Mouse (Mus musculus) limb, embryonic 10.5 days (tissue): ENCODE measurements around the gene Hist1h2bg. TPM values are rescaled to one million over a fixed set of nuclear protein-coding genes. Genes with fewer than 3 reads are reported as not detected.
"Not testable (repeated sequence)": the region's sequence is repeated elsewhere in the genome, so short reads cannot be mapped to it uniquely, and the experiment has no call there.

ENCODE experiments used
- DNase-seq: peaks from one replicate; pipeline ENCODE4 v3.0.0-alpha.2; 2017; ENCODE audit warnings: low spot score
- H3K27ac ChIP-seq: fragments of 300-500 bp; sonication (generic); 2 replicates; pipeline ENCODE4 v1.5.1; 2016; ENCODE audit warnings: mild to moderate bottlenecking
- H3K27me3 ChIP-seq: fragments of 300-500 bp; sonication (generic); 2 replicates; pipeline ENCODE4 v1.6.1; 2016; ENCODE audit warnings: low read depth, mild to moderate bottlenecking; ENCODE audit not compliant: poor library complexity, severe bottlenecking
- H3K36me3 ChIP-seq: fragments of 300-500 bp; sonication (generic); 2 replicates; pipeline ENCODE4 v1.6.1; 2016; ENCODE audit warnings: mild to moderate bottlenecking, moderate library complexity
- H3K4me1 ChIP-seq: fragments of 300-500 bp; sonication (generic); 2 replicates; pipeline ENCODE4 v1.6.1; 2016
- H3K4me3 ChIP-seq: fragments of 300-500 bp; sonication (generic); 2 replicates; pipeline ENCODE4 v1.5.1; 2016; ENCODE audit warnings: mild to moderate bottlenecking, moderate library complexity
- H3K9me3 ChIP-seq: fragments of 300-500 bp; sonication (generic); replicated peaks from 2 replicates; pipeline ENCODE4 v1.6.1; 2016; ENCODE audit warnings: mild to moderate bottlenecking
- WGBS: fragments of 180-500 bp; shearing (Covaris S2); methylation state at CpG from one replicate; pipeline ENCODE4 v1.1.7; 2016; 5-methylcytosine and 5-hydroxymethylcytosine counted together
- polyA plus RNA-seq: library from polyadenylated mRNA; unstranded; fragments of >200 nt; fragmentation: Nextera tagmentation; extraction: Ambion mirVana; gene quantifications from 2 replicates; pipeline ENCODE4 v1.2.1, GENCODE M21; 2016

Gene Hist1h2bg
- polyA plus RNA-seq, 1 experiment from 2014 or later, result 8.1 TPM

DNA sequence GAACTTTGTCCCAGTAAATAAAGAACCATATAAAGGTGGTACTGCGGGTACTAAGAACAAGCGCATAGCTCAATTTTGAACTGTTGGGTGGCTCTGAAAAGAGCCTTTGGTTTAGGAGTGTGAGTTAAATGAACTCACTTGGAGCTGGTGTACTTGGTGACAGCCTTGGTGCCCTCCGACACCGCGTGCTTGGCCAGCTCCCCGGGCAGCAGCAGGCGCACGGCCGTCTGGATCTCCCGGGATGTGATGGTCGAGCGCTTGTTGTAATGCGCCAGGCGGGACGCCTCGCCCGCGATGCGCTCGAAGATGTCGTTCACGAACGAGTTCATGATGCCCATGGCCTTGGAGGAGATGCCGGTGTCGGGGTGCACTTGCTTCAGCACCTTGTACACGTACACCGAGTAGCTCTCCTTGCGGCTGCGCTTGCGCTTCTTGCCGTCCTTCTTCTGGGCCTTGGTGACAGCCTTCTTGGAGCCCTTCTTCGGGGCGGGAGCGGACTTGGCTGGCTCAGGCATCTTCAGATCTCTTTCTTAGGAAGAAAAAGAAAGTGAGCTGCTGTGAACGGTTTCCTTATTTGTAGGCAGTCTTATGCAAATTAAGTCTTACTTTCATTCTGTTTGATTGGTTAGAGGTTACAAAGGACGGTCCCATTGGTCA, 14.4 kb downstream of the Hist1h2bg start:
- WGBS, result under 1% methylated on average over 34 of the region's 36 CpGs
- H3K4me3 ChIP-seq, result peak overlapping the region; percentile 54
- H3K27ac ChIP-seq, result peak overlapping the region; percentile 95
- H3K27me3 ChIP-seq, H3K36me3 ChIP-seq, H3K9me3 ChIP-seq: not testable (repeated sequence)
- DNase-seq, result peak; percentile 70
- peaks cover 37% of the 10 kb centered on the region for H3K4me1 ChIP-seq

GRCm38 (mm10) chr13:23586099-23586939, 15.1 kb downstream of the Hist1h2bg start:
- Histone ChIP-seq H3K36me3 (no peaks in the 10 kb centered on the region), H3K9me3 (no peaks in the 10 kb centered on the region), H3K4me3 (peak overlapping the region; percentile 54), H3K4me1 (peaks cover 31% of the 10 kb centered on the region), H3K27me3 (no peaks in the 10 kb centered on the region), H3K27ac (peak overlapping the region; percentile 95)
- 2% methylated on average over 22 of the region's 22 CpGs for WGBS
- DNase-seq, result no peak

DNA sequence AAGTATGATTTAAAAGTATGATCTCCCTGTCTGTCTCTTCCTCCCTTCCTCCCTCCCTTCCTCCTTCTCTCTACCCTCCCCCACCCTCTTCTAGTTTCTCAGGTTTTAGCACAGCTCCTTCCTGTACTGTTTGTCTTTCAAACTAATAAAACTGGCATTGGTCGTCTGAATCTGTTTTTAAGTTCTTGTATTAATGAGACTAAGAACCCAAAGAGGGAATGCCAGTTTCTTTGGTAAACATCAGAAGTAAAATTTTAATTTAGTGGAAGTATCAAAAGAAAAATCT, 15.7 kb downstream of the Hist1h2bg start:
- Histone ChIP-seq H3K4me1 (peaks cover 31% of the 10 kb centered on the region), H3K36me3 (no peaks in the 10 kb centered on the region), H3K9me3 (no peaks in the 10 kb centered on the region), H3K27me3 (no peaks in the 10 kb centered on the region), H3K4me3 (peak overlapping the region; percentile 54), H3K27ac (peak overlapping the region; percentile 95)
- DNase-seq, result no peak
- WGBS, result 5% methylated on average over 1 of the region's 1 CpGs

GRCm38 (mm10) chr13:23591206-23591605, 20.0 kb downstream of the Hist1h2bg start:
- Histone ChIP-seq H3K4me1 (peaks cover 21% of the 10 kb centered on the region), H3K27me3 (no peaks in the 10 kb centered on the region), H3K36me3 (no peaks in the 10 kb centered on the region), H3K9me3 (no peaks in the 10 kb centered on the region), H3K4me3 (no peak overlapping the region), H3K27ac (0 out of 2 replicates have a peak overlapping the region, but pooled peaks have one; percentile 5)
- no peak for DNase-seq
- WGBS, result 95% methylated on average over 7 of the region's 7 CpGs

GRCm38 (mm10) chr13:23591886-23592285, 20.7 kb downstream of the Hist1h2bg start:
- not testable (repeated sequence) for DNase-seq, H3K27me3 ChIP-seq
- WGBS, result 88% methylated on average over 7 of the region's 7 CpGs

GRCm38 (mm10) chr13:23592614-23593013, 21.4 kb downstream of the Hist1h2bg start:
- WGBS, result 76% methylated on average over 7 of the region's 7 CpGs
- peaks cover 11% of the 10 kb centered on the region for H3K4me1 ChIP-seq
- peak overlapping the region; percentile 32; the same call in 1 of the 2 replicates for H3K27ac ChIP-seq
- H3K36me3 ChIP-seq, result no peaks in the 10 kb centered on the region
- H3K27me3 ChIP-seq, result no peaks in the 10 kb centered on the region
- H3K4me3 ChIP-seq, result no peak overlapping the region
- H3K9me3 ChIP-seq, result no peaks in the 10 kb centered on the region
- no peak for DNase-seq

More at GRCm38 (mm10) chr13:23591886-23592285, 20.7 kb downstream of the Hist1h2bg start:
- Histone ChIP-seq H3K4me1 (peaks cover 14% of the 10 kb centered on the region), H3K27ac (peak overlapping the region; percentile 9; the same call in 1 of the 2 replicates)
- H3K36me3 ChIP-seq, H3K9me3 ChIP-seq, H3K4me3 ChIP-seq: not testable (repeated sequence)

DNA sequence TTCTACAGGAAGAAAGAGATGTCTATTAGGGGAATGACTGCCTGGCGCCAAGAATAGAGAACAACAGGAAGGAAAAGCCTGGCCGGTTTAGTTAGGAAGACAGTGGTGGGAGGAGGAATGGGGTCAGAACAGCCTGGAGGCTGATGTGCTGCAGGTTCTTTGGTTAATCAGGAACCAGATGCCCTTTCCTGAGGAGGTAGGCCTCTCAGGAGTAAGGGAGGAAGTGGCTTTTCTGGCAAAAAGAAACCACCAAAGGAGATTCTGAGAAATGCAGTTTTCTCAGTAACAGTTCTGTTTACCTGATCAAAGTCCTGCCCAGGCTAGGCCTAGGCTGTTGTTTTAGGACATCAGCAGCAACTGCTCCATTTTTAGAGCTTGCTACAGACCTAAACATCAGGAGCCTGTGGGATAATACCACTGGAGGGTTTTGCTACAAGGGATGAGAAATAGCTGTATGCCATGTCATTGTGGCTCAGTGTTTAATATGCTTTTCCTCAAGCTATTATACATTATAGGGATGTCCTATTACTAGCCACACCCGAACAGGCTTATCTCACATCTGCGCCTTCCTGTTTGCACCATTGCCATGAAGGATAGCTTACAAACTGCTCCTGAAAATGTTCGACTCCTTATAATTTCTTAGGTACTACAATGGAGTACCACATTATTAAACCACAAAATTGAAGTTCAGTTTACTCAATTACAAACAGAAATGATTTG, 22.0 kb downstream of the Hist1h2bg start:
- Histone ChIP-seq H3K4me3 (no peak overlapping the region), H3K4me1 (peaks cover 11% of the 10 kb centered on the region), H3K27ac (peak overlapping the region; percentile 32; the same call in 1 of the 2 replicates), H3K9me3 (no peaks in the 10 kb centered on the region), H3K27me3 (no peaks in the 10 kb centered on the region), H3K36me3 (no peaks in the 10 kb centered on the region)
- 79% methylated on average over 5 of the region's 5 CpGs for WGBS
- no peak for DNase-seq

GRCm38 (mm10) chr13:23595185-23595584, 24.0 kb downstream of the Hist1h2bg start:
- no peaks in the 10 kb centered on the region for H3K9me3 ChIP-seq
- H3K27ac ChIP-seq, result no peak overlapping the region
- H3K27me3 ChIP-seq, result no peaks in the 10 kb centered on the region
- H3K4me3 ChIP-seq, result no peak overlapping the region
- peaks cover 11% of the 10 kb centered on the region for H3K4me1 ChIP-seq
- H3K36me3 ChIP-seq, result no peaks in the 10 kb centered on the region
- WGBS, result 91% methylated on average over 2 of the region's 2 CpGs
- DNase-seq, result no peak

DNA sequence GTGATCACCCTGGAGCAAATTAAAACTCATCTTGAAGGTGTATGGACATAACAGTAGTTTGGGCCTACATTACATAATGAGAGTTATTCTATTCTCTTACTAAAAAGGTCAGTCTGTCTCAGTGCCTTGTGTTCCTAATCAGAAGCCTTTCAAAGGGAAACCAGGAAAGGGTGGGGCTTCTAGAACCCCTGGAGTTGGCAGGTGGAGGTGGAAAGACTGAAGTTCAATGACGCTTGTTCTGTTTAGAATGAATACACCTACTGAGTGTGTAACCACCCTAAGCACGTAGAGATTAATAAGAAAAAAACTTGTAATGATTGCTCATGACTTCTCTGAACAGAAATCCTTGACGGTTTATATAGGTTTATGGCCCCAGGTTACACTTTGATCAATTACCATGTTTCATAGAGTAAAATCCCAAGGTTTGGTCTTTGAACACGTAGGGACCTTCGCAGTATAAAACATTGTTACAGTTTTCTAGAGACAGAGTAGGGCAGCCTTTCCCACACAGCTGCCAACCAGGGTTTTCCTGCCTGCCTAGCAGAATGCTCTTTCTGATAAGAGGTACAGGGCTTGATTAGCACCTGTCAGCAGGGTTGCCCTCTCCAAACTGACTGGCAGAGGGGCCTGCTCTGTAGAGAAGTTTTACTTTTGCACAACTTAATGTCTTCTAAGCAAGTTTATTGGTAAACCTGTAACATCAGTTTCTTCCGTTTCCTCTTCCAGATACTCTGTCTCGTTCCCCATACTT, 24.6 kb downstream of the Hist1h2bg start:
- no peak overlapping the region for H3K4me3 ChIP-seq
- no peak for DNase-seq
- H3K27ac ChIP-seq, result no peak overlapping the region
- H3K4me1 ChIP-seq, result peaks cover 11% of the 10 kb centered on the region
- H3K9me3 ChIP-seq, result no peaks in the 10 kb centered on the region
- 85% methylated on average over 7 of the region's 7 CpGs for WGBS
- no peaks in the 10 kb centered on the region for H3K27me3 ChIP-seq
- no peaks in the 10 kb centered on the region for H3K36me3 ChIP-seq

- peaks cover 4% of the 10 kb centered on the region for H3K4me1 ChIP-seq
- H3K36me3 ChIP-seq, result no peaks in the 10 kb centered on the region
- H3K27me3 ChIP-seq, result no peaks in the 10 kb centered on the region
- DNase-seq, result peak; percentile 84
- no peak overlapping the region for H3K4me3 ChIP-seq
- H3K9me3 ChIP-seq, result no peaks in the 10 kb centered on the region
- H3K27ac ChIP-seq, result no peak overlapping the region
- 6% methylated on average over 9 of the region's 9 CpGs for WGBS
These were observed 26.8 kb downstream of the Hist1h2bg start for GRCm38 (mm10) chr13:23597957-23598356.

DNA sequence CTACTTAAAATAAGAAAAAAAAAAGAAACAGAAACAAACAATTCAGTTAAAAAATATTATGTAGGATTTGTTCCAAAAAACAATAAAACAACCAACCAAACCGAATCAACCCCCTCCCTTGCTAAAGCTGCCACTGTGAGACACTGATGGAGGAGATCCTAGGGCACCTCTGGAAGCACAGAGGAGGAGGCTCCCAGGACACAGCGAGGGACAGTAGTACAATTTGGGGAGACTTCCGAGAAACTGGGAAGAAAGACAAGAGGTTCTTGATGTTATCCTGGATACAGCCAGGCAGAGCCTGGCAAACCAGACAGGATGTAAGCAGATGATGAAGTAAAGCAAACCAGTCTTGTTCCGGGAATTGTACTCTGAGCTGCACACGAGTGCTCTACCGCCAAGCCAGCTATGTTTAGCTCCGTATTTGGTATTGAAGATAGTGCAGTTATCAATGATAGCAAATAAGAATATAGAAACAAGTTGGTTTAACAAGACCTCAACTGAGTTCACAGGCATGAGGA, 32.0 kb downstream of the Hist1h2bg start:
- no peaks in the 10 kb centered on the region for H3K27me3 ChIP-seq
- WGBS, result 80% methylated on average over 7 of the region's 7 CpGs
- H3K4me3 ChIP-seq, result no peak overlapping the region
- H3K36me3 ChIP-seq, result no peaks in the 10 kb centered on the region
- no peak for DNase-seq
- H3K27ac ChIP-seq, result no peak overlapping the region
- no peaks in the 10 kb centered on the region for H3K9me3 ChIP-seq
- H3K4me1 ChIP-seq, result no peaks in the 10 kb centered on the region

- Histone ChIP-seq H3K4me1 (no peaks in the 10 kb centered on the region), H3K27ac (no peak overlapping the region), H3K27me3 (no peaks in the 10 kb centered on the region), H3K36me3 (no peaks in the 10 kb centered on the region), H3K4me3 (no peak overlapping the region), H3K9me3 (no peaks in the 10 kb centered on the region)
- DNase-seq, result no peak
- WGBS, result 81% methylated on average over 3 of the region's 3 CpGs
These were observed 33.3 kb downstream of the Hist1h2bg start for GRCm38 (mm10) chr13:23604452-23604851.
